Mouse (Mus musculus) erythroblast, embryonic 14.5 days (primary cell): ENCODE measurements around the gene Tbx15.

ENCODE experiments used
- GATA1 ChIP-seq: IDR thresholded peaks from 2 replicates; pipeline ENCODE4 v1.6.1; 2012; ENCODE audit warnings: low read length, inconsistent platforms, mixed read lengths
- TAL1 ChIP-seq: IDR thresholded peaks from 3 replicates; pipeline ENCODE4 v1.6.1; 2012; ENCODE audit warnings: low read length, inconsistent platforms, mixed read lengths

DNA sequence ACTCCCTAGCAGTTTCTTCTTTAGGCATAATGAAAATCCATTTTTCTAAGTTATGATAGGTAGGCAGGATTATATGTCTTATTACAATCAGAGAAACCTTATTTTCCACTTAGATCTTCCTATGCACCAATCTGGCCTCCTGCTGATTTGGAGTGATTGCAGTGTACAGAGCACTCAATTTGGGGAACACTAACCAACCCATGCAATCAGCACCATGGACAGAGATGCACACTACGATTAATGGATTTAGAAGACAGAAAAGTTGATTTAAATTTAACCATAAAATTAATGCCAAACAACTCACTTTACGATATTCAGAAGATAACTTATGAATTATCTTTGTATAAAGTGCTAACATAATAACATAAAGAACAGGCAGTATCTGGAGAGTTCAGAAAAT is 70.7 kb downstream of the Tbx15 start:
- TF ChIP-seq TAL1: no peak
- TF ChIP-seq GATA1: no peak
